Mouse (Mus musculus) thymus, adult 2 months (tissue): ENCODE measurements at regions not wholly inside any gene's neighbourhood (a gene's known extent, or its start where the extent isn't known, plus 50 kb on each side); places are given as distances from the start of the nearest gene placed in this dataset.

Experiments
- CTCF ChIP-seq: fragments of 200-500 bp; IDR thresholded peaks from 2 replicates; pipeline ENCODE4 v1.5.1; 2012; ENCODE audit warnings: mild to moderate bottlenecking, control low read depth, low read length, moderate library complexity, borderline replicate concordance; ENCODE audit not compliant: control insufficient read depth, poor library complexity, insufficient read depth; ENCODE audit errors: extremely low read depth
- POLR2A ChIP-seq: fragments of 200-500 bp; IDR thresholded peaks from 2 replicates; pipeline ENCODE4 v1.6.1; 2012; ENCODE audit warnings: mild to moderate bottlenecking, low read length, control low read depth, moderate library complexity; ENCODE audit not compliant: control insufficient read depth, poor library complexity, insufficient read depth; ENCODE audit errors: extremely low read depth

GRCm38 (mm10) chr12:25252776-25253510 is 156.0 kb upstream of the Id2 start:
- TF ChIP-seq POLR2A (no peak), CTCF (no peak)
